Mouse (Mus musculus) retina, postnatal 1 day (tissue): ENCODE measurements at regions not wholly inside any gene's neighbourhood (a gene's known extent, or its start where the extent isn't known, plus 50 kb on each side); places are given as distances from the start of the nearest gene placed in this dataset.

Source experiments
- DNase-seq: peaks from one replicate; pipeline ENCODE4 v3.0.0-alpha.2; 2012

DNA sequence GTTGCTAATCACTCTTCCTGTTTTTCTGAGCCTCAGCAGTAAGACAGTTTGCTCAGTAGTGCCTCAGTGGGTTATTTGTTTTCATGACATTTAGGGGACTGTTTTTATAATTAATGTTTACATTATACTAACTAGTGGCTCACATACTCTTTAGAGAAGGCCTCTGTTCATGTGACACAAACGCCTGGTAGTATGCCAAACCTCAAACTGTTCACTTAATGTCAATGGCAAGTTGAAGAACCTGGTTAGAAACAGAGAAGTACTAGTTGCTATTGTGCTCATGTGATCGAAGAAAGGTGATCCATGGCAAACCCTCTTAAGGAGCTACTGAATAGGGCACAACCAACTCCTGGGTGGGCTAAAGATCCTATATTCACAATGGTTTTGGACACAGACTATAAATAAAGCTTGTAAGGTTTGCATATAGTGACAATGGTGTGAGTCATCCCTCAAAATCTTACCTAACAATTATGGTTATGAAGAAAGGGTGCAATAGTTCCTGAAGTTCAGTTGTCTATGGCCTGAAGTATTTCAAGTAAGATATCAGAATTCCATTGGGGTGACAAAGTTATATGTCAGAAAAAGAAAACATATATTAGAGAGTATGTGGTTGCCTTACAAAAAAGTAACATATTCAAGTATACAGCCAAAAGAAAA is 340.1 kb upstream of the Dph6 start:
- DNase-seq, result no peak

- no peak for DNase-seq
Measured at GRCm38 (mm10) chr2:115013916-115014315, 359.2 kb upstream of the Dph6 start.

DNA sequence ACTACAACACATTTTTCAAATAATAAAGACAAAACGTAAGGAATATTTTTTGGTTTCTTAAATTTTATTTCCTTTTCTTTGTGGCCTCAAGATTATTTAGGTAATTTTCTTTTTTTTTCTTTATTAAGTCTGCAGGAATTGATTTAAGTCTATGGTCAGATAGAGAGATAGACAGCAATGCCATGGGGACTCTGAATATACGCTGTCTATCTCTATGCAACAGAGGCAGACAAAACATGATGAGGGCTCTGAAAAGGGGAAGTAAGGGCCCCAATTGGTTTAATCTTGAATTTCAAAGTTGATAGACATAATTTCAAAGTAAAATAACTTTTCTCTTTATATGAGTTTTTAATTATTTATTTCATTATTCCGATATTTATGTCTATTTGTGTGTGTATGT is 372.0 kb upstream of the Dph6 start:
- DNase-seq, result no peak

DNA sequence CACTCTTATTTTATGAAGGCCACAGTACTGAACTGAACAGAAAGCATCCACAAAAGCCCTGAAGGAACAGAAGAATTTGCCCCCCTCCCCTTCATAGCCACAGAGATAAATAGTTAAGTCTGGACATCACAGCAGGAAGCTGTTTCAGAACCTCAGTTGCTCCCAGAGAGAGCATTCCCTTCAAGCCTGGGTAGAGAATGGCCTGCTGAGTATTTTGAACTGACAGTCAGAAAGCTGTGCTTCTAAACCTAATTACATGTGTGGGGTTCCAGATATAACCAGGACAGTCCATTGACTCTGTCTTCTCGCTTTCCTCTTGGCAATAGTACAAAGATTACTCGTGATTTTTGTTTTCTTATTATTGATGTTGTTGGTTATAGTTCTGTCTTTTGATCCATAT is 376.4 kb upstream of the Dph6 start:
- DNase-seq, result peak; percentile 6

DNA sequence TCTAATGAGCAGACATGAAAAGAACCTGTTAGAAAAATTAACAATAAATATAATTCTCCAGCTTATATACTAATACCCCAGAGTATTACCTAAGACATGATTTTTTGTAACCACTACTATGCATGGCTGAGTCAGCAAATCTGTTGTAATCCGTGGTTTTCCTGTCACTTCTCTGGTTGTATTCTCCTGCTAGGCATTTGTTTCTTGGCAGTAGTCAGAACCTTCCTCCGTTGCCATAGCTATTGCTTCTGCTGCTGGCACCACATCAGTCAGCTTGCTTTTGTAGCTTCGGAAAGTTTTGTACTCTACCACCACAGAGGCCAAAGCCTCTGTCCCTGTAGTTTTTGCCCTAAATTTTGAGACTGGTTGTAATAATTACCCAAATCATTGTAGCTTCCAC is 381.4 kb upstream of the Dph6 start:
- DNase-seq, result no peak

- DNase-seq, result no peak
Measured at GRCm38 (mm10) chr2:115042299-115042785, 387.6 kb upstream of the Dph6 start.

DNA sequence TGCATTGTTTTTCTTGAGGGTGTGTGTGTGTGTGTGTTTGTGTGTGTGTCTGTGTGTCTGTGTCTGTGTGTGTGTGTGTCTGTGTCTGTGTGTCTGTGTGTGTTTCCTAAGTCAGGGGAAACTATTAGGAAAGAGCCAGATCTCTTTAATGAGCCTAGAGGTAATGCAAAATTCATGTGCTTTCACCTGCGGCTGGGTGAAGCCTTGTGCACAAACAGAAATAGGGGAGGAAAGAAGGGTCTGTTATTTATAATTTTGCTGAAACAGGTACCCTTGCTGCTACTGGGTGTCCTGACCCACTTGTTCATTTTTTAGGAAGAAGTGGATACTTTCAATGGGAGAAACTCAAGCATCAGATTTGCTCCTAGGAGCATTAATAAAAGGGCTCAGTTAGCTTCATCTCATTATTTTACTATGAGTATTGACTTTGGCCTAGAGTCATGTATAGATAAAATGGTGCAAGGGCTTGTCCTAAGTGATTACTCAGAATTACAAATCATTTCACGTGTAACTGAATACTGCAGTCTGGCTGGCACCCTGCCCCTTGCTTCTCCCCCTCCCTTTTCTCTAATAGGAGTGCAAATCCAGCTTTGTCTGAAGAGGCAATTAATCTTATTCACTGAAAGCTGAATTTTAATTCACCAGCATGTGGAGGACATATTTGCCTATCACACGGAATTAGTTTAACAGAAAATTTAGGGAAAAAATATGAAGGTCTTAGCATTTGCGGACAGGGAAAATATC is 401.7 kb upstream of the Dph6 start:
- peak; percentile 37 for DNase-seq

- DNase-seq, result no peak
Measured at GRCm38 (mm10) chr2:115057200-115057599, 402.4 kb upstream of the Dph6 start.

DNA sequence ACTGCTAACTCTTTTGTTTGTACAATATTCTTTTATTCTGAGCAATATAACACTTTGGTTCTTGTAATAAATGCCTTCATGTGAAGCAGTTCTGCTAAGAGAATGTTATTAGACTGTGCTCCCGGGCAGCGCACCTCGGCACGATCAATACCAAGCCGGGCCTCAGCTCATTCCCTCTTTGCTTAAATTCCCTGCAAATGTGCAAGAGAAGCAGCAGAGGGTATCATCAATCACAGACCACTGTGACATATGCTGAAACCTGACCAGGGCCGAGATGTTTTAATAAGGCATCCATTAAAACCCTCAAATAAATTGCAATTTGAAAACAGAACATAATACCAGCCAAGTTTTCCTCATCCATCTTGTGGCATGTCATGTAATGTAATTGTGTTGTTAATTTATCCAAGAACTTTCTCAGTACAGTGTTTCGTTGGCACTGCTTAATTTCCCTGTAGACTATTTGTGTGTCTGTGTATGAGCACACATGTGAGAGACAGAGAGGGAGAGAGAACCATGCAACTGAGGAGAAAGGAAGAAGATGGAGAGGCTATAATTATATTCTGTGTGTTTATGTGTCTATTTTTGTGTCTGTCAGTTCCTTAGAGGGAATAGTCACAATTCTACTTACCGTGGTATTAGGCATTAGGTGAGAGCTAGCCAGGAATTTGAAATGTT is 412.9 kb upstream of the Dph6 start:
- no peak for DNase-seq

GRCm38 (mm10) chr2:115069704-115070103 is 414.9 kb upstream of the Dph6 start:
- DNase-seq, result no peak

GRCm38 (mm10) chr2:115070123-115070522 is 415.4 kb upstream of the Dph6 start:
- DNase-seq, result no peak

- DNase-seq, result no peak
Measured at GRCm38 (mm10) chr2:115070666-115071065, 415.9 kb upstream of the Dph6 start.

- no peak for DNase-seq
Measured at GRCm38 (mm10) chr2:115081563-115082291, 427.0 kb upstream of the Dph6 start.

- no peak for DNase-seq
Measured at GRCm38 (mm10) chr2:115082292-115082809, 427.6 kb upstream of the Dph6 start.

DNA sequence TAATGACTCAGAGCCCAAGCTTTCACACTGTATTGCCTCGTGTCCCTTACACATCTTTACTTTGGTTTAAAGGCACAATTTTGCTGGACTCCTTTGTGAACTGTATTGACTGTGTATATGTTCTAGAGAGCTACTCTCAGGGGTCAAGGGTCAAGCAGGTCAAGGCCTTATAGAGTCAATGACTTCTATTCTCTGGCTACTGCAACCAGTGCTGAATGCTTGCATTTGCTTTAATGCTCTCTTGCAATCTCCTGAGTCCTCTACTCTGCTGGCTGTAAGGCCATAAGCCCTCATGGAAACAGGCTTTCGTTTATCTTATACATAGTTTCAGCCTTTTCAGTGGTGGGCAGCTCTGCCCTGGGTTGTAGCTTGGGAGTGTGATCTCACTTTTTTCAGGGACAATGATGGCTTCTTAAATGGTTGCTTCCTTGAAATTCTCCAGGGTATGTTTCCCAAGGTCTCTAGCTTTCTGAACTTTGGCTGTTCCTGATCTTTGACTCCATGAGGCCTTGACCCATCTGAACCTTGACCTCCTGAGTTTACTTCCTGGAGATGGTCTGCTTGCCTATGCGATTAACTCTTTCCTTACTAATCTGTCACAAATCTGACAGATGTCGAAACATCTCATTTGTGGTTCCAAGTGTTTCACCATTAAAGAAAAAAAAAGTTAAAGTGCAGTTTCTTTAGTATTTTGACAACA is 433.8 kb upstream of the Dph6 start:
- no peak for DNase-seq

- DNase-seq, result no peak
Measured at GRCm38 (mm10) chr2:115090430-115091175, 435.8 kb upstream of the Dph6 start.

DNA sequence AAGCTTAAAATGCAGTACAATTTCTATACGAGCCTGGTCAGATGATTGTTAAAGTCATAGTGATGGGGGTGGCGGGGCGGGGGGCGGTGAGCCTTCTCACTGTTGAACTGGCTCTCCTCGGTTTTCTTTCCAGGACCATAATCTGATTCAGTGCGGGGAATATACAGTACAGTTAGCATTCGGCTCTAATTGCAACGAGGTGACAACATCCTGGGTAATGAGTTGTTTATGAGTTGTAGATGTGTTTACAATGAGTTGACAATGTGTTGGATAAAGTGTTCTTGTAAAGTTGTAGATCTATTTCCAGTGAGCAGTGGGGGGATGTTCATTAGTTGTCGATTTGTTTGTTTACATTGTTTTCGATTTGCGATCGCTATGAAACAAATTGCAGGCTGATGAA is 440.6 kb upstream of the Dph6 start:
- no peak for DNase-seq

DNA sequence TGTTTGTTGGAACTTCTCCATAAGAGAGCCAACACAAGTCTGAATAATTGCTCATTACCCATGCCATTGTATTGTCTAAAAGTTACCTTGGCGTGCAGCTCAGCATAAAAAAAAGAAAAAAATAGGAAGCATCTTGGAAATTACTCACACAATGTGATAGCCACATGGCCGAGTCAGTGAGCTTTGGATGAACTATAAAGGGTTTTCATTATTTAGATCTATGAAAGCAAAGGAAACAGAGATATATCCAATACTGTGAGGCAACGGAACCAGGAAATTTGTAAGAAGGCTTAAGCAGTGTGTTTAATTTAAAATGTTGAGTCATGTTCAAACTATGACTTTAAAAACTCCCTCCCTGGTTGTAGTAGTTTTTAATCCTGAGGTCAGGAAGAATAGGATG is 446.7 kb upstream of the Dph6 start:
- no peak for DNase-seq

- DNase-seq, result no peak
Measured at GRCm38 (mm10) chr2:115119429-115120205, 461.9 kb upstream of the BC052040 start.

DNA sequence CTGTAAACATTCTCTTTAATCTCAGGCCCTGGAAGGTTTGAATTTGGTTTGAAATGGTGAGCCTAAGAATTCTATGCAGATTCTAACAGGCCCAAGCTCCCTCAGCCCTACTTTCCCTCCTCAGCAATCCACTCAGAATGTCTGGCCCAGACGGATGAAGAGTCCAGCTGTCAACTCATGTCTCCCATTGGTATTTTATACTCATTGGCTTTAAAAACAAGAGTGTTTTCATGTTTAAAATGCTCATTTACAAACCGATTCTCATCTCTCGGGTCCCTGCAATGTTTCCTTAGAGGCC is 461.4 kb upstream of the BC052040 start:
- DNase-seq, result no peak
